Mouse (Mus musculus) embryo, embryonic 11.5 days (tissue): ENCODE data around the gene Hivep3.

Source experiments
- DNase-seq: peaks from one replicate; pipeline ENCODE4 v3.0.0-alpha.2; 2012; ENCODE audit warnings: low read depth, low spot score

Gene Hivep3

GRCm38 (mm10) chr4:119977817-119978491, 244.4 kb downstream of the Hivep3 start:
- no peak for DNase-seq

- DNase-seq, result no peak
These were observed 245.8 kb downstream of the Hivep3 start for GRCm38 (mm10) chr4:119979238-119979829.

GRCm38 (mm10) chr4:119979918-119980317, 246.3 kb downstream of the Hivep3 start:
- DNase-seq, result no peak

- DNase-seq, result no peak
These were observed 247.6 kb downstream of the Hivep3 start for GRCm38 (mm10) chr4:119981047-119981720.

- DNase-seq, result no peak
These were observed 252.5 kb downstream of the Hivep3 start for GRCm38 (mm10) chr4:119986065-119986464.

GRCm38 (mm10) chr4:119986580-119987291, 253.2 kb downstream of the Hivep3 start:
- DNase-seq, result no peak

GRCm38 (mm10) chr4:119987376-119988087, 253.9 kb downstream of the Hivep3 start:
- DNase-seq, result no peak

GRCm38 (mm10) chr4:119989031-119989693, 255.6 kb downstream of the Hivep3 start:
- no peak for DNase-seq

GRCm38 (mm10) chr4:119990346-119990745, 256.8 kb downstream of the Hivep3 start:
- no peak for DNase-seq

GRCm38 (mm10) chr4:119990841-119991240, 257.3 kb downstream of the Hivep3 start:
- DNase-seq, result no peak

- no peak for DNase-seq
These were observed 258.2 kb downstream of the Hivep3 start for GRCm38 (mm10) chr4:119991758-119992157.

GRCm38 (mm10) chr4:119996377-119996776, 262.8 kb downstream of the Hivep3 start:
- no peak for DNase-seq

- DNase-seq, result no peak
These were observed 263.8 kb downstream of the Hivep3 start for GRCm38 (mm10) chr4:119997351-119997750.

- no peak for DNase-seq
These were observed 265.3 kb downstream of the Hivep3 start for GRCm38 (mm10) chr4:119998911-119999310.

- DNase-seq, result no peak
These were observed 267.3 kb downstream of the Hivep3 start for GRCm38 (mm10) chr4:120000881-120001280.

- no peak for DNase-seq
These were observed 269.4 kb downstream of the Hivep3 start for GRCm38 (mm10) chr4:120003006-120003405.

- DNase-seq, result no peak
These were observed 272.5 kb downstream of the Hivep3 start for GRCm38 (mm10) chr4:120006046-120006445.

GRCm38 (mm10) chr4:120007889-120008288, 274.3 kb downstream of the Hivep3 start:
- DNase-seq, result no peak

GRCm38 (mm10) chr4:120009151-120009550, 275.6 kb downstream of the Hivep3 start:
- no peak for DNase-seq

- DNase-seq, result no peak
These were observed 278.2 kb downstream of the Hivep3 start for GRCm38 (mm10) chr4:120011788-120012187.

GRCm38 (mm10) chr4:120012891-120013290, 279.3 kb downstream of the Hivep3 start:
- DNase-seq, result no peak
